Mouse (Mus musculus): Measurements from ENCODE around the gene Thbs1.
"Not testable (repeated sequence)": the region's sequence is repeated elsewhere in the genome, so short reads cannot be mapped to it uniquely, and the experiment has no call there.

The Thbs1 gene

DNA sequence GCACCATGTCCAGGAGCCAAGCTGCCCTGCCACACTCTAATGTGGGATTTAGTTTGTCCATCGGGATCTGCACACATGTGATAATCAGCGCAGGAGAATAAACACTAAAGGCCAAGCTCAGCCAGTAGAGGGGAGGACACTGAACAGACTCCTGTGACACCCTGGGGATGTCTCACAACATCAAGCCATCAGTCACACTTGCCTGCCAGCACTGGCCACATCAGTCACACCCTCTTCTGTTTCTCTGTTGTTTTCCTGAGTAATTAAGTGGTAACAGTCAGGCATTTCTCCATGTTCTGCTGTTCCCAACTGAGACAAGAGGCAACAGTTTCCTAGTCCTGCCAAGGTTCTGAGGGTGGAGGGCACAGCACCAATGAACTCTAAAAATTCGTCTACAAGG is 36.1 kb downstream of the Thbs1 start:
- not testable (repeated sequence) for DNase-seq (ENCODE audit: low spot score)

DNA sequence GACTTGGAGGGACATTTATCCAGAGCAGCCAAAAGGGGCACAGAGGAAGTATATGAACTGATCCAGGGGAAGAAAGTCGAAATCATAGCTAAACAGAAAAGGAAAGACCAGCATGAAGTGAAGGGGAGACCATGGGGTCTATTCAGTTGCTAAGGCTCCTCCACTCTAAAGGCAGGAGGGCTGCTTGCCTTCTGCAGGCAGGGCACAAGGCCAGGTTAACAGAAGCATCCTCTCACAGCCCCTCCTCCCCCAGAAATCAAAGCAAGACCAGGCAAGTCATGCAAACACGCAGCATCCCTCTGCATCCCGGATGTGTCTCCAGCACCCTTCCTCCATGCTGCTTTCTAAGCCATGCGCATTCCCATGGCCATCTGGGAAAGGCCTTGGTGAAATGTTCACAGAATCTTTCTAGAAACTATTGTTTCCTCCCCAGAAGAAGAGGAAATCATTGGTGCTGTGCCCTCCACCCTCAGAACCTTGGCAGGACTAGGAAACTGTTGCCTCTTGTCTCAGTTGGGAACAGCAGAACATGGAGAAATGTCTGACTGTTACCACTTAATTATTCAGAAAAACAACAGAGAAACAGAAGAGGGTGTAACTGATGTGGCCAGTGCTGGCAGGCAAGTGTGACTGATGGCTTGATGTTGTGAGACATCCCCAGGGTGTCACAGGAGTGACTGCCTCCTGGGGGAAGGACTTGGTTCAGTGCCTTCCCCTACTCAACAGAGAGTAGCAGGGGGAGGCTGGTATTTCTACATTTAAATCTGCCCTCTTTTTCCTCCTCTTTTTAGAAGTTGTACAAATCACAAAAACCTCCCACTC is 36.9 kb downstream of the Thbs1 start:
- DNase-seq (ENCODE audit: low spot score), result no peak

DNA sequence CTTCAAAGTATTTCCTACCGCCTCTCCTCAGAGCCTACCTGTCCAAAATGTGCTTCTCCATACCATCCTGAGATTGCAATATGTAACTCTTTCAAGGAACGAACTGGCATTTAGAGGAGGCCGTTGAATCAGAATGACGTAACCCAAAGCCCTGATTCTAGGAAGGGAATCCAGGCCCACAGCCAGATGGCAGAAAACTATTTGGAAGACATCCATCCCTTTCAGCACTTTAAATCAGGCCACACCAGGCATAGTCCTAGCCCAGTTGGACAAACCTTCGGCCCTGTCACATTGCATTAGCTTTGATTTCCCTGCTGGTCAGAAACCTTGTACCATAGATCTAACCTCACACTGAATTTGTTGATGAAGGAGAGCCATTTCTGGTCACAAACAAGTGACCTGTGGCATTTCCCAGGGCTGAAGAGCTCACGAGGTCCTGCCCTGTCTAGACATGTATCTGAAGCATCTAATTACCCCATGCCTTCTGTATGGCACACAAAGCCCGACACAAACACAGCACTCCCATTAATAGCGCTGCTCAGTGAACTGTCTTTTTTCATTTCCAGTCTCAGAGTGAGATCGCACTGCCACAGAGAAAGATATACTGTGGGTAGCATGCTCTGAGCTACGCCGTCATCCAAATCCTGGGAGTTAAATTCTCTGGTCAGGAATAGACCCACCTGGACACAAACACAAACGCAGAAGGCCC is 38.3 kb downstream of the Thbs1 start:
- DNase-seq (ENCODE audit: low spot score), result no peak

DNA sequence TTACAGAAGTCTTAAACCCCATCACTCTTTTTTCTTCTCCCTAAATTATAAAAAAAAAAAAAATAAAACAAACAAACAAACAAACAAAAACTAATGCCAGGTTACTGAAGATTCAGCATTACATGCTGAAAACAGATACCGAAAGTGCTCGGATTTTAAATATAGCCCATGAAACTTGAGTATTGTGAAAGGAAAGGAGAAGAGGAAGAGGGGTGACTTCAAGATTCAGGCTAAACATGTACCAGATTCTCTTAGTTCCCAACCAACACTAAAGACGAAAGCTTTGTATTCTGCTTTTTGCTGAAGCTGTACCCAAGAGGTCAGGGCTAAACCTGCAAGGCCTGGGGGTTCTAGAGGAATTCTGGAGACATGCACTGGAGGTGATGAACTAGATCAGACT is 46.4 kb downstream of the Thbs1 start:
- DNase-seq (ENCODE audit: low spot score), result no peak

DNA sequence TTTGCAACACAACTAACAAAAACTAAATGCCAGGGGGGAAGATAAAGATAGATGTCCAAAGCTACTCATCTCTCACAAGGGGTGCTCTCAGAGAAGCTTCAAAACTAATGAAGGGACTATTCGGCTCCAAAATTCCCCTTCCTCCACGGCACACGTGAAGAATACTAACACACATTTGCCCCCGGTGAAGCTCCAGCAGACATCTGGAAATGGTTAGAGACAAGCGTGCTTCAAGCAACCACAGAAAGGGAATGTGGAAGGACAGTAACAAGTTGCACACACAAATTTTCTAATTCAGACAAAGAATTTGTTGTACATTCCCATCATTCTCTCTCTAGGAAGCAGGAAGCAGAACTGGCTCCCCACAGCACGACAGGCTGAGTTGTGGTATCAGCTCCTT is 47.5 kb downstream of the Thbs1 start:
- DNase-seq (ENCODE audit: low spot score), result no peak

DNA sequence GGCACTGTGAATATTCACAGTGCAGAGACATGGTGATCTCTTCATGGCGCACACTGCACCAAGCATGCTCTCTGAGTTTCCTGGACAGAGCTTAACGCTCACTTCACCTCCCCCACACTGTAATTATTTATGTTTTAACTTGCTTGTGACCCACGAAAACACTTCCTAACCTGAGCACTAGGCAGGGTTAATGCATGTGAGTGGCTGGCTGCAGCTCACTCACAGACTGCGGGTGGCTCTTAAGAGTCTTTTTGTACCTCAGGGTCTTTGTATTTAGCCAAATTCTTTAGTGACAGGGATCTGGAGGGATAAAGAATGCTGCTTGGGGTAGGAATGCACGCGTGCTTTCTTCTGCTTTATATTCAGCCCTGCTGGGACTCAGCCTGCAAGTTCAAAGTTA is 48.9 kb downstream of the Thbs1 start:
- DNase-seq (ENCODE audit: low spot score), result no peak

DNA sequence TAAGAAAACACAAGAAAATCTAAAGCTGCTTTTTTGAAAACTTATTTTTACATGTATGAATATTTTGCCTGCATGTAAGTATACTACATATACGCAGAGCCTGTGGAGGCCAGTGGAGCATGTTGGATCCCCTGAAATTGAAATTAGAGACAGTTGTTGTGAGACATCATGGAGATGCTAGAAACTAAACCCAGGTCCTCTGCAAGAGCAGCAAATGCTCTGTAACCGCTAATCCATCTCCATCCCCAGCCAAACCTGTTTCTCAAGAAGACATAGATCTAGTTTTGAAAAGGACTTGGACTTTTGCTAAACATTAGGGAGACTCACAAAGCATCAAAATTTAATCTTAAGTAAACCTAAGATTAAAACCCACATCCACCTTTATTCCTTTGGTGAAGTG is 49.3 kb downstream of the Thbs1 start:
- no peak for DNase-seq (ENCODE audit: low spot score)

DNA sequence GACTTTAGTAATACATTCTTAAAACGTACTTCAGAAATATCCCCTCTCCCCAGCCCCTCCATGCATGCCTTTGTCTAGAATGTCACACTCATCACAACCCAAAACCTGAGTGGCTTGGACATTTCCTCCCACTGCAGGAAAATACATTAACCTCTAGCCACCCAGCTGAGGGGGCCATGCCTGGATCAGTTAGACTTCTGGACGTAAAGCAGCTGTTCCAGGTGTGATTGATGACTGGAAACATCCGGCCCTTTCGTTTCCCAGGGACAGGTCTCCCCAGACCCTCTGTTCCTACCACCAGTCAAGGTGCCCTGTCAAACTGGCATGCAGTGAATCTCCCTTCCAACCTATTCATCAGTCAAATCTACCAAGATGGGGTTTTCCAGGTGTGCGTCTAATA is 50.8 kb downstream of the Thbs1 start:
- DNase-seq (ENCODE audit: low spot score), result no peak

DNA sequence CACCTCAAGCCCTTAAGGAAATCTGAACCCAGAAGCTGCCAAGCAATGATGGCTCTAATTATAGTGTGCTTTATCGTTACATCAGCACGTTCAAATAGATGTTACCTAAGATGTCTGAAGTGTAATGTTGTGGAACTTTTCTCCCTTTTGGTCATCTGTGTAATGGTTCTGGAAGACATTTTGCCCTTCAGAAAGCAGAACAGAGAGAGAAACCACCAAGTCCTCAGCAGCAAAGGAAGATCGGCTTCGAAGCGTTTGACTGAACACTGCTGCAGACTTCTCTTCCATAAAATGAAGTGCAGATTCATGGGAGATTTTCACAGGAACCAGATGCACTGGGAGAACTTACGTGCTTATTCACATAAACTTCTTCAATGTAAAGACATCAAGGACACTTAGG is 52.5 kb downstream of the Thbs1 start:
- no peak for DNase-seq (ENCODE audit: low spot score)

DNA sequence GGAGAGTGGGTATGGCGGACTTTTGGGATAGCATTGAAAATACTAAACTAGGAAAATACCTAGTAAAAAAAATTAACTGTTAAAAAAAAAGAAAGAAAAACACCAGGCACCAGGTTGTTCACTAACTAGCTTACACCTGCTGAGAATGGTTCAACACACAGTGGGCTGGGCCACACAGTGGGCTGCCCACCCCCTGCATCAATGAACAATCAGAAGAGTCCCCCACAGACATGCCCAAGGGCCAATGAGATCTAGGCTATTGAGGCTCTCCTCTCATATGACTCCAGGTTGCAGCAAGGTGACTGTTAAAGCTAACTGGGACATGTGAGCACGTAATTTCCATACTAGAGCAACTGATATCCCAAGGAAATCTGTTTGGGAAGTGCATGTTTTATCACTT is 54.0 kb downstream of the Thbs1 start:
- no peak for DNase-seq (ENCODE audit: low spot score)

DNA sequence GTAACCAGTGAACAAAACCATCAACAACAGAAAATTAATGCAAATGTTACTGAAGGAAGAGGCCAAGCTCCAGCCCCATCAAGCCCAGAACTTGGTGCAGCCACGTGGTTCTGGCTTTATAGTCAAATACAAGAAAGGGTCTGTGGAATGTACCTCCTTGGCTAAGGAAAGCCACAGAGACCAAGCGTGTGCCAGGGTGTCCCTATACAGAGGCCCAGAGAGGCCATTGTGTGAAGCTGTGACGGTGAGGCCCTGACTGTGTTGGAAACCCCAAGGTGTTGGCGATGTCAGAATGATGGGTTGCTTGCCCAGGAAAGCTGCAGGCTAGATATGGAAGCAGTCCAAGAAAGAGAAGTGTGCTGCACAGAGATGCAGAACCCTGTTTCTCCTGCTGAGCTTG is 56.1 kb downstream of the Thbs1 start:
- DNase-seq (ENCODE audit: low spot score), result no peak

DNA sequence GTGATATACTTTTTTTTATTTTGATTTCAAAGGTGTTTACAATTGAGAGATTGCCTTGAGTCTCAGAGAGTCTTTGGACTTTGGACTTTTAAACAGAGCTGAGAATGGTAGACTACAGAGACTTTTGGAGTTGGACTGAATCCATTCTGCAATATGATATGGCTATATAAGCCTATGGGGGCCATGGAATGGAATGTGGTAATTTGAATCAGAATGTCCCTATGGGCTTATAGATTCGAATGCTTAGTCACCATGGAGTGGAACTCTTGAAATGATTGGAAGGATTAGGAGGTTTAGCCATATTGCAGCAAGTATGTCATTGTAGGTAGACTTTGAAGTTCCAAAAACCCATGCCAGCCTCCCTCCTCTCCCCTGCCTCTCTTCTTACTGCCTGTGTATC is 56.5 kb downstream of the Thbs1 start:
- DNase-seq (ENCODE audit: low spot score), result no peak

DNA sequence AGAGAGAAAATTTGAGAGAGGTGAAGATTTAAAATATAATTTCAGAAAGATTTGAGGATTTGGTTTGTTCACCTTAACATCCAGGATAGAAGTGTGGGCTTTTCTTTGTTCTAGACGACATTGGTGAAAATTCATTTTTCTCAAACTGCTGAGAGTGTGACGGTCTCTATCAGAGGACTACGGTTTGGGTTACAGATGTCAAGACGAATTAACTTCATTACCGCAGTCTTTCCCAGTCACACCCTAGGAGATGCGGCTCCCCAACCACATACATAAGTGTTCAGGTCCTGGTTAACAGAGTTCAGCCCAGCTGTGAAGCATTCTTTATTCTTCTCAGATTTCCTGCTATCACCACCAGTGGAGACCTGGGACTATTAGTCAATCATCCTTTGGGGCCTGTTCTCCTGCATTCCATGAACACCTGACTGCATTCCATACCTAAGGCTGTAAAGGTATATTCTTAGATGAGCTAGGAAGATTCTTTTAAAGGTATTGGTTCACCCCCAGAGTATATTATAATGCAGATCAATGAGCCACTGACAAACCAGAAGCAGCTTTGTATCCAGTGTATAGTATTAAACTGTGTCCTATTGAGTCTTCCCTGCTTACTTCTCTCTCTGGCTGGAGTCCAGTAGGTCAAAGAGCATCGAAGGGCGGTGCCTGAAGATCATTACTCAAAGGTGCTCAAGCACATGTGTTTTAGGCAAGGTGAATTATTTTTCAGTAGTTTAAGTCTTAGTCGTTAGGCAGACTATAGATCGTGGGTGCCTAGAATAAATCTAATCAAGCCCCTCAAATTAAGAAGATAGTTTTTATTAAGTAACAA is 63.1 kb downstream of the Thbs1 start:
- DNase-seq (ENCODE audit: low spot score), result no peak
